ENCODE assay signal across 16 mouse cellular contexts in genomic region chr13:109356252-109356651, GRCm38 (mm10).
DNase-seq lines count a peak whose midpoint lies in the region; ATAC-seq and TF ChIP-seq lines count a peak whose summit lies in the region.
"Had no signal": no experiment of that assay in that cellular context is flagged by ENCODE, and none has a peak within 500 bp of the region (broad histone marks: within the 10 kb centered on the region; RNA-seq: fewer than 3 reads in every experiment).

No protein-coding gene starts in this region.

- TF ChIP-seq CTCF in hindbrain, postnatal 0 days (IDR thresholded peaks at IDR 0.05; ENCODE audit: low read depth), result peak; percentile 70
- TF ChIP-seq CTCF in liver, adult 2 months (IDR thresholded peaks at IDR 0.05; ENCODE audit: low read depth, low read length), result peak; percentile 33; the same call in 1 of the 2 replicates

- H3K4me2 ChIP-seq in hindbrain, postnatal 0 days (ENCODE audit: low read depth, low read length), result no peak overlapping the region
- H3K4me2 ChIP-seq in hindbrain, embryonic 16.5 days (ENCODE audit: low read length), result no peak overlapping the region
- H3K4me2 ChIP-seq in liver, embryonic 11.5 days, result no peak overlapping the region
- H3K4me2 ChIP-seq: embryonic facial prominence, embryonic 12.5 days; heart, embryonic 12.5 days; intestine, embryonic 15.5 days; midbrain, embryonic 15.5 days had no signal

- H3K4me1 ChIP-seq in hindbrain, postnatal 0 days (ENCODE audit: insufficient read depth, low read length), result no peaks in the 10 kb centered on the region; the same call in 1 of the 2 replicates
- H3K4me1 ChIP-seq in hindbrain, embryonic 16.5 days (ENCODE audit: control insufficient read depth, insufficient read depth, low read depth, low read length), result no peaks in the 10 kb centered on the region
- H3K4me1 ChIP-seq in liver, adult 2 months (ENCODE audit: control insufficient read depth, insufficient read depth, low read length), result no peaks in the 10 kb centered on the region
- H3K4me1 ChIP-seq in liver, embryonic 11.5 days (replicated peaks; ENCODE audit: control insufficient read depth, insufficient read depth, low read length), result no peaks in the 10 kb centered on the region
- H3K4me1 ChIP-seq: embryonic facial prominence, embryonic 12.5 days; heart, embryonic 12.5 days; hindbrain, embryonic 10.5 days; intestine, embryonic 15.5 days; limb, embryonic 10.5 days; midbrain, embryonic 15.5 days had no signal

- no peaks in the 10 kb centered on the region for H3K9me3 ChIP-seq in hindbrain, postnatal 0 days (ENCODE audit: low read length)
- no peaks in the 10 kb centered on the region for H3K9me3 ChIP-seq in hindbrain, embryonic 16.5 days (ENCODE audit: control insufficient read depth, low read length)
- no peaks in the 10 kb centered on the region for H3K9me3 ChIP-seq in liver, embryonic 11.5 days (ENCODE audit: control insufficient read depth, low read length)
- H3K9me3 ChIP-seq: embryonic facial prominence, embryonic 12.5 days; heart, embryonic 12.5 days; hindbrain, embryonic 10.5 days; intestine, embryonic 15.5 days; limb, embryonic 10.5 days; midbrain, embryonic 15.5 days had no signal

- no peak for ATAC-seq in hindbrain, postnatal 0 days
- ATAC-seq in hindbrain, embryonic 16.5 days, result no peak
- no peak for ATAC-seq in liver, embryonic 11.5 days (replicated peaks; ENCODE audit: low FRiP score)
- ATAC-seq: intestine, embryonic 15.5 days; midbrain, embryonic 15.5 days had no signal

- WGBS in hindbrain, postnatal 0 days, result 84% methylated on average over 7 of the region's 7 CpGs
- WGBS in hindbrain, embryonic 16.5 days, result 85% methylated on average over 7 of the region's 7 CpGs
- 64% methylated on average over 7 of the region's 7 CpGs for WGBS in liver, adult 2 months
- 77% methylated on average over 7 of the region's 7 CpGs for WGBS in liver, embryonic 11.5 days

- TF ChIP-seq POLR2A in liver, adult 2 months (IDR thresholded peaks at IDR 0.05; ENCODE audit: extremely low read depth, insufficient read depth, low read length), result no peak

- no peaks in the 10 kb centered on the region for H3K36me3 ChIP-seq in hindbrain, postnatal 0 days (ENCODE audit: insufficient read depth, low read length)
- no peaks in the 10 kb centered on the region for H3K36me3 ChIP-seq in hindbrain, embryonic 16.5 days (ENCODE audit: control insufficient read depth, insufficient read depth, low read length)
- H3K36me3 ChIP-seq in liver, adult 2 months (ENCODE audit: control insufficient read depth, insufficient read depth, low read length), result no peaks in the 10 kb centered on the region
- H3K36me3 ChIP-seq in liver, embryonic 11.5 days (ENCODE audit: control insufficient read depth, insufficient read depth, low read length), result no peaks in the 10 kb centered on the region
- H3K36me3 ChIP-seq: embryonic facial prominence, embryonic 12.5 days; heart, embryonic 12.5 days; hindbrain, embryonic 10.5 days; intestine, embryonic 15.5 days; limb, embryonic 10.5 days; midbrain, embryonic 15.5 days had no signal

- no peak overlapping the region for H3K9ac ChIP-seq in hindbrain, postnatal 0 days (replicated peaks; ENCODE audit: low read length)
- H3K9ac ChIP-seq in hindbrain, embryonic 16.5 days (ENCODE audit: low read depth, low read length), result no peak overlapping the region
- no peak overlapping the region for H3K9ac ChIP-seq in liver, adult 2 months (ENCODE audit: low read depth, low read length)
- H3K9ac ChIP-seq in liver, embryonic 11.5 days (ENCODE audit: low read depth, low read length), result no peak overlapping the region
- H3K9ac ChIP-seq: embryonic facial prominence, embryonic 12.5 days; heart, embryonic 12.5 days; intestine, embryonic 15.5 days; midbrain, embryonic 15.5 days had no signal

- no peak overlapping the region for H3K27ac ChIP-seq in hindbrain, postnatal 0 days
- H3K27ac ChIP-seq in hindbrain, embryonic 16.5 days (ENCODE audit: low read depth, low read length), result no peak overlapping the region
- no peak overlapping the region for H3K27ac ChIP-seq in liver, adult 2 months (replicated peaks; ENCODE audit: insufficient read depth, low read depth, low read length)
- no peak overlapping the region for H3K27ac ChIP-seq in liver, embryonic 11.5 days (ENCODE audit: low read depth, low read length)
- H3K27ac ChIP-seq: embryonic facial prominence, embryonic 12.5 days; hindbrain, embryonic 10.5 days; intestine, embryonic 15.5 days; limb, embryonic 10.5 days; macrophage; midbrain, embryonic 15.5 days had no signal

- no peak overlapping the region for H3K4me3 ChIP-seq in hindbrain, postnatal 0 days (ENCODE audit: low read length)
- H3K4me3 ChIP-seq in hindbrain, embryonic 16.5 days (ENCODE audit: low read length), result no peak overlapping the region
- H3K4me3 ChIP-seq in liver, adult 2 months (ENCODE audit: insufficient read depth, low read depth, low read length), result no peak overlapping the region
- H3K4me3 ChIP-seq in liver, embryonic 11.5 days (ENCODE audit: low read depth, low read length), result no peak overlapping the region
- H3K4me3 ChIP-seq: embryonic facial prominence, embryonic 12.5 days; heart, embryonic 12.5 days; hindbrain, embryonic 10.5 days; intestine, embryonic 15.5 days; limb, embryonic 10.5 days; midbrain, embryonic 15.5 days had no signal

- H3K79me2 ChIP-seq in liver, adult 2 months (ENCODE audit: control insufficient read depth, insufficient read depth, low read length), result no peaks in the 10 kb centered on the region

- H3K27me3 ChIP-seq in hindbrain, postnatal 0 days (ENCODE audit: insufficient read depth, low read length), result no peaks in the 10 kb centered on the region
- H3K27me3 ChIP-seq in hindbrain, embryonic 16.5 days (replicated peaks; ENCODE audit: control insufficient read depth, insufficient read depth, low read length), result no peaks in the 10 kb centered on the region
- H3K27me3 ChIP-seq in liver, adult 2 months (ENCODE audit: control insufficient read depth, insufficient read depth, low read length), result no peaks in the 10 kb centered on the region
- no peaks in the 10 kb centered on the region for H3K27me3 ChIP-seq in liver, embryonic 11.5 days (replicated peaks; ENCODE audit: control insufficient read depth, insufficient read depth, low read length)
- H3K27me3 ChIP-seq: embryonic facial prominence, embryonic 12.5 days; heart, embryonic 12.5 days; intestine, embryonic 15.5 days; midbrain, embryonic 15.5 days had no signal

- peak; percentile 4 for DNase-seq in adrenal gland, postnatal 14 days
- DNase-seq in adrenal gland, adult 2 months, result no peak
- peak; percentile 28 for DNase-seq in hindbrain, postnatal 0 days (ENCODE audit: low spot score)
- DNase-seq in liver, adult 2 months (ENCODE audit: extremely low read depth, low read depth, low spot score), result no peak
- DNase-seq in liver, embryonic 11.5 days (ENCODE audit: low spot score), result no peak
- peak; percentile 11 for DNase-seq in NIH3T3 (ENCODE audit: low read depth)
- DNase-seq in thymus, postnatal 14 days, result no peak
- DNase-seq: adrenal gland, postnatal 10 days had no signal

Comparison
In these comparisons a context has a peak if more than half of its experiments do, and no peak if none do; other contexts are left out.
1. DNase-seq: peak in adrenal gland, postnatal 14 days (single experiment), hindbrain, postnatal 0 days (single experiment) and NIH3T3 (single experiment); none in adrenal gland, adult 2 months (single experiment), liver, adult 2 months (single experiment), liver, embryonic 11.5 days (single experiment) and thymus, postnatal 14 days (single experiment).